Mouse (Mus musculus): ENCODE results near the gene Cib2.
A peak's percentile ranks its signal among the peaks of the same experiment; 100 is the strongest.

DNA sequence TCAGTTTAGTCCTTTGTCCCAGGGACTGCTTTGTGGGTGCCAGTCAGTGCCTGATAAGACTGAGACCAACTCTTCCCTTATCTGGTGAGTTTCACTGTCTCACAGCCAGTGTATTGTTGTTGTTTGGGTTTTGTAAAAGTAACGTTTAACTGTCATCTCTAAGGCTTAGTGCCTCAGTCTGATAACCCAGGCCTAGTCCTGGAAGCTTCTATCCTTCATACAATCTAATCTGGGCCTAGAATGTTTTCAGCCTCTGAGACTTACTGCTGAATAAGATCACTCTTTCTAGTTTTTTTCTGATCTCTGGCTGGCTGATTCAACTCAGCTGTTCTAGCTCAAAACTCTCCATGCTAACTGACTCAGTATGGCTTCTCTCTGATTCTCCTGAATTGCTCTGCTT is 23.7 kb upstream of the Cib2 start:
- TF ChIP-seq CTCF (IDR thresholded peaks at IDR 0.05; ENCODE audit: low read depth) (no peak), EP300 (IDR thresholded peaks at IDR 0.05; ENCODE audit: low read depth) (peak; percentile 92)
